Mouse (Mus musculus) megakaryocyte-erythroid progenitor cell, adult 5 weeks (primary cell): ENCODE measurements around the gene Slc16a9. TPM values are rescaled to one million over a fixed set of nuclear protein-coding genes. Genes with fewer than 3 reads are reported as not detected.

Source experiments
- polyA plus RNA-seq: library from polyadenylated mRNA; stranded (reverse); fragments of >175 nt; gene quantifications from 2 replicates; pipeline ENCODE4 v1.2.3, GENCODE M21; 2012

The Slc16a9 gene
- 0.02 and 0.04 TPM in 2 replicates for polyA plus RNA-seq

GRCm38 (mm10) chr10:70244921-70245558 is at the start of gene Slc16a9:
Slc16a9 (plus strand) TSS chr10:70245100.

GRCm38 (mm10) chr10:70204505-70205399 is 40.1 kb upstream of the Slc16a9 start, which contains the start of gene Mrln:
Mrln (plus strand) TSS chr10:70204664.

Other genes starting within 250 kb of the Slc16a9 start
- 21.1 and 24.7 TPM in 2 replicates for gene Ccdc6, start 148.0 kb upstream of the Slc16a9 start, polyA plus RNA-seq
- not detected in 2 replicates for gene Mrln, start 40.4 kb upstream of the Slc16a9 start, polyA plus RNA-seq
- gene Fam13c, start 195.4 kb downstream of the Slc16a9 start, polyA plus RNA-seq, result not detected in 2 replicates